Mouse (Mus musculus) stomach, postnatal 0 days (tissue): ENCODE data around the gene Vps37b.

Experiments used
- CTCF ChIP-seq: IDR thresholded peaks from 2 replicates; pipeline ENCODE4 v1.5.1; 2016; ENCODE audit warnings: antibody characterized with exemption, low read depth, mild to moderate bottlenecking, moderate library complexity
- EP300 ChIP-seq: optimal IDR thresholded peaks from 2 replicates; pipeline ENCODE3; 2016; ENCODE audit warnings: antibody characterized with exemption

GRCm38 (mm10) chr5:124051899-124052491 lies 19.9 kb upstream of the Vps37b start:
- TF ChIP-seq EP300, result no peak
- no peak for TF ChIP-seq CTCF
